In genomic region chr17:44100906-44101305, GRCm38 (mm10) we compare ENCODE assay signal across 18 mouse cellular contexts. TPM values are rescaled to one million over a fixed set of nuclear protein-coding genes. Genes with fewer than 3 reads are reported as not detected.
DNase-seq lines count a peak whose midpoint lies in the region; ATAC-seq and TF ChIP-seq lines count a peak whose summit lies in the region.
"Had no signal": no experiment of that assay in that cellular context is flagged by ENCODE, and none has a peak within 500 bp of the region (broad histone marks: within the 10 kb centered on the region; RNA-seq: fewer than 3 reads in every experiment).

No protein-coding gene starts in this region.

- no peak for TF ChIP-seq POLR2A in liver, adult 2 months (IDR thresholded peaks at IDR 0.05; ENCODE audit: extremely low read depth, insufficient read depth, low read length)
- TF ChIP-seq POLR2A in myocyte (IDR thresholded peaks at IDR 0.05; ENCODE audit: insufficient read length, low read depth), result no peak

- peaks cover 5% of the 10 kb centered on the region; the same call in 1 of the 2 replicates for H3K4me1 ChIP-seq in liver, adult 2 months (ENCODE audit: control insufficient read depth, insufficient read depth, low read length)
- peaks cover 20% of the 10 kb centered on the region for H3K4me1 ChIP-seq in liver, embryonic 15.5 days (replicated peaks)
- peaks cover 8% of the 10 kb centered on the region for H3K4me1 ChIP-seq in hindbrain, embryonic 13.5 days (replicated peaks)

- H3K36me3 ChIP-seq in liver, adult 2 months (ENCODE audit: control insufficient read depth, insufficient read depth, low read length), result peaks cover 10% of the 10 kb centered on the region; the same call in 1 of the 2 replicates
- peaks cover 7% of the 10 kb centered on the region for H3K36me3 ChIP-seq in liver, embryonic 15.5 days (replicated peaks)
- H3K36me3 ChIP-seq in myocyte (ENCODE audit: control insufficient read depth, insufficient read depth), result no peaks in the 10 kb centered on the region
- H3K36me3 ChIP-seq in hindbrain, embryonic 13.5 days, result peaks cover 5% of the 10 kb centered on the region; the same call in 1 of the 2 replicates
- H3K36me3 ChIP-seq: embryonic facial prominence, embryonic 12.5 days; hindbrain, embryonic 10.5 days; limb, embryonic 15.5 days; midbrain, embryonic 12.5 days had no signal

- H3K4me2 ChIP-seq in liver, embryonic 15.5 days, result peak overlapping the region; percentile 24; the same call in 1 of the 2 replicates
- peak overlapping the region; percentile 6 for H3K4me2 ChIP-seq in myocyte (ENCODE audit: low read depth)
- no peak overlapping the region for H3K4me2 ChIP-seq in hindbrain, embryonic 13.5 days
- H3K4me2 ChIP-seq: embryonic facial prominence, embryonic 12.5 days; heart, embryonic 15.5 days; limb, embryonic 15.5 days; midbrain, embryonic 12.5 days had no signal

- no peak for ATAC-seq in liver, embryonic 15.5 days (ENCODE audit: insufficient read depth)
- no peak for ATAC-seq in hindbrain, embryonic 13.5 days (ENCODE audit: low FRiP score)
- ATAC-seq: CD4-positive, CD25-positive, alpha-beta regulatory T cell, adult 4 months had no signal

- peak; percentile 66 for DNase-seq in liver, adult 2 months (ENCODE audit: extremely low read depth, low read depth, low spot score)
- no peak for DNase-seq in liver
- peak; percentile 16 for DNase-seq in forelimb bud, embryonic 11.5 days (ENCODE audit: low read depth, low spot score)
- DNase-seq in thymus, postnatal 0 days (ENCODE audit: low spot score), result no peak
- DNase-seq: adrenal gland, postnatal 14 days; cerebellum, postnatal 25 days; kidney, postnatal 14 days; right cerebral cortex, postnatal 25 days; thymus, postnatal 14 days had no signal

- TF ChIP-seq CTCF in liver, adult 2 months (IDR thresholded peaks at IDR 0.05; ENCODE audit: low read depth, low read length), result no peak

- WGBS in liver, adult 2 months, result 11% methylated on average over 9 of the region's 9 CpGs
- WGBS in liver, embryonic 15.5 days (ENCODE audit: insufficient replicate concordance), result 58% methylated on average over 9 of the region's 9 CpGs
- WGBS in hindbrain, embryonic 13.5 days, result 81% methylated on average over 9 of the region's 9 CpGs

- H3K27me3 ChIP-seq in liver, adult 2 months (ENCODE audit: control insufficient read depth, insufficient read depth, low read length), result no peaks in the 10 kb centered on the region
- H3K27me3 ChIP-seq in liver, embryonic 15.5 days, result no peaks in the 10 kb centered on the region
- no peaks in the 10 kb centered on the region for H3K27me3 ChIP-seq in myocyte (ENCODE audit: control insufficient read depth, insufficient read depth, insufficient read length)
- H3K27me3 ChIP-seq in hindbrain, embryonic 13.5 days, result no peaks in the 10 kb centered on the region; the same call in 1 of the 2 replicates
- H3K27me3 ChIP-seq: embryonic facial prominence, embryonic 12.5 days; heart, embryonic 15.5 days; limb, embryonic 15.5 days; midbrain, embryonic 12.5 days had no signal

- peak overlapping the region; percentile 6; the same call in 1 of the 2 replicates for H3K9ac ChIP-seq in liver, adult 2 months (ENCODE audit: low read depth, low read length)
- no peak overlapping the region for H3K9ac ChIP-seq in liver, embryonic 15.5 days
- H3K9ac ChIP-seq in hindbrain, embryonic 13.5 days, result no peak overlapping the region
- H3K9ac ChIP-seq: embryonic facial prominence, embryonic 12.5 days; heart, embryonic 15.5 days; limb, embryonic 15.5 days; midbrain, embryonic 12.5 days had no signal

- 0 out of 2 replicates have a peak overlapping the region, but pooled peaks have one; percentile 4 for H3K4me3 ChIP-seq in liver, adult 2 months (ENCODE audit: insufficient read depth, low read depth, low read length)
- no peak overlapping the region for H3K4me3 ChIP-seq in liver, embryonic 15.5 days (replicated peaks)
- no peak overlapping the region for H3K4me3 ChIP-seq in myocyte
- no peak overlapping the region for H3K4me3 ChIP-seq in hindbrain, embryonic 13.5 days
- H3K4me3 ChIP-seq: embryonic facial prominence, embryonic 12.5 days; heart, embryonic 15.5 days; hindbrain, embryonic 10.5 days; limb, embryonic 15.5 days; midbrain, embryonic 12.5 days had no signal

- H3K27ac ChIP-seq in liver, adult 2 months (replicated peaks; ENCODE audit: insufficient read depth, low read depth, low read length), result peak overlapping the region; percentile 34; the same call in 1 of the 2 replicates
- H3K27ac ChIP-seq in liver, embryonic 15.5 days (replicated peaks), result 0 out of 2 replicates have a peak overlapping the region, but pooled peaks have one; percentile 2
- H3K27ac ChIP-seq in hindbrain, embryonic 13.5 days, result no peak overlapping the region
- H3K27ac ChIP-seq: embryonic facial prominence, embryonic 12.5 days; heart, embryonic 15.5 days; hindbrain, embryonic 10.5 days; limb, embryonic 15.5 days; midbrain, embryonic 12.5 days had no signal

- H3K9me3 ChIP-seq in liver, embryonic 15.5 days (replicated peaks), result no peaks in the 10 kb centered on the region
- H3K9me3 ChIP-seq in hindbrain, embryonic 13.5 days, result no peaks in the 10 kb centered on the region
- H3K9me3 ChIP-seq: embryonic facial prominence, embryonic 12.5 days; heart, embryonic 15.5 days; hindbrain, embryonic 10.5 days; limb, embryonic 15.5 days; midbrain, embryonic 12.5 days had no signal

- no peak overlapping the region for H3ac ChIP-seq in myocyte (ENCODE audit: control insufficient read depth, insufficient read length)

- 0 out of 2 replicates have a peak, but pooled peaks cover 2% of the 10 kb centered on the region for H3K79me2 ChIP-seq in liver, adult 2 months (ENCODE audit: control insufficient read depth, insufficient read depth, low read length)
- peaks cover 3% of the 10 kb centered on the region for H3K79me2 ChIP-seq in myocyte (ENCODE audit: control insufficient read depth, insufficient read depth)

TF ChIP-seq in myocyte, 11 proteins besides CTCF, POLR2A, EP300 and RAD21:
- TF ChIP-seq USF1 (IDR thresholded peaks at IDR 0.05; ENCODE audit: low read depth) (no peak), REST (IDR thresholded peaks at IDR 0.05; ENCODE audit: insufficient read depth, insufficient read length) (no peak), CEBPB (IDR thresholded peaks at IDR 0.05; ENCODE audit: insufficient read depth, poor library complexity, severe bottlenecking) (no peak), E2F4 (IDR thresholded peaks at IDR 0.05; ENCODE audit: insufficient read depth) (no peak), MYOG (IDR thresholded peaks at IDR 0.05; ENCODE audit: control insufficient read depth in 1 of 3, insufficient read depth in 1 of 3, insufficient read length in 2 of 3, low read depth in 2 of 3) (no peak), MAX (IDR thresholded peaks at IDR 0.05; ENCODE audit: low read depth) (no peak), MYOD1 (IDR thresholded peaks at IDR 0.05; ENCODE audit: control insufficient read depth in 1 of 3, insufficient read length in 2 of 3, low read depth in 2 of 3) (no peak), TCF3 (IDR thresholded peaks at IDR 0.05; ENCODE audit: insufficient read length, low read depth) (no peak), TCF12 (IDR thresholded peaks at IDR 0.05; ENCODE audit: insufficient read depth, poor library complexity, severe bottlenecking) (no peak), POLR2AphosphoS2 (IDR thresholded peaks at IDR 0.05; ENCODE audit: insufficient read length, low read depth) (no peak), SRF (IDR thresholded peaks at IDR 0.05; ENCODE audit: control insufficient read depth, insufficient read length, low read depth) (no peak)

RNA-seq across cellular contexts. Expression of gene Enpp4, which starts 4.7 kb away (rescaled TPM):
- total RNA-seq in liver, adult 2 months (2014; rRNA removed), result 6.1 and 7.7 TPM in 2 replicates
- 2.4 and 2.6 TPM in 2 replicates for polyA plus RNA-seq in liver, adult 2 months (2012; rRNA removed)
- 4.4 TPM in 2 replicates for polyA plus RNA-seq in liver, embryonic 15.5 days (2015; fragmentation: Nextera tagmentation; extraction: Ambion mirVana)
- polyA plus RNA-seq in myocyte (2012; fragmentation: generic; extraction: Trizol), result 2.9 TPM
- 4.6 TPM in 2 replicates for polyA plus RNA-seq in hindbrain, embryonic 13.5 days (2015; fragmentation: Nextera tagmentation; extraction: Ambion mirVana)
- 17.6 and 20.8 TPM in 2 replicates for polyA plus RNA-seq in thymus, postnatal 0 days (2015; fragmentation: Nextera tagmentation; extraction: Ambion mirVana)

RNA-seq across cellular contexts. Expression of gene Enpp5, which starts 22.3 kb away (rescaled TPM):
- total RNA-seq in liver, adult 2 months (2014; rRNA removed), result 19.7 and 23.5 TPM in 2 replicates
- polyA plus RNA-seq in liver, adult 2 months (2012; rRNA removed), result 9.1 and 9.4 TPM in 2 replicates
- polyA plus RNA-seq in liver, embryonic 15.5 days (2015; fragmentation: Nextera tagmentation; extraction: Ambion mirVana), result 7.0 and 8.0 TPM in 2 replicates
- polyA plus RNA-seq in myocyte (2012; fragmentation: generic; extraction: Trizol), result 0.34 TPM
- polyA plus RNA-seq in hindbrain, embryonic 13.5 days (2015; fragmentation: Nextera tagmentation; extraction: Ambion mirVana), result 79.3 and 83.6 TPM in 2 replicates
- 18.4 and 19.4 TPM in 2 replicates for polyA plus RNA-seq in thymus, postnatal 0 days (2015; fragmentation: Nextera tagmentation; extraction: Ambion mirVana)

Comparison
In these comparisons a context has a peak if more than half of its experiments do, and no peak if none do; other contexts are left out.
1. DNase-seq: peak in liver, adult 2 months (single experiment) and forelimb bud, embryonic 11.5 days (single experiment); none in liver (single experiment) and thymus, postnatal 0 days (single experiment).